Mouse (Mus musculus) forelimb bud, embryonic 11.5 days (tissue): ENCODE data around the gene Gm8104.
"Not testable (repeated sequence)": the region's sequence is repeated elsewhere in the genome, so short reads cannot be mapped to it uniquely, and the experiment has no call there.

ENCODE experiments used
- DNase-seq: peaks from one replicate; pipeline ENCODE4 v3.0.0-alpha.2; 2012; ENCODE audit warnings: low read depth, low spot score

The Gm8104 gene

DNA sequence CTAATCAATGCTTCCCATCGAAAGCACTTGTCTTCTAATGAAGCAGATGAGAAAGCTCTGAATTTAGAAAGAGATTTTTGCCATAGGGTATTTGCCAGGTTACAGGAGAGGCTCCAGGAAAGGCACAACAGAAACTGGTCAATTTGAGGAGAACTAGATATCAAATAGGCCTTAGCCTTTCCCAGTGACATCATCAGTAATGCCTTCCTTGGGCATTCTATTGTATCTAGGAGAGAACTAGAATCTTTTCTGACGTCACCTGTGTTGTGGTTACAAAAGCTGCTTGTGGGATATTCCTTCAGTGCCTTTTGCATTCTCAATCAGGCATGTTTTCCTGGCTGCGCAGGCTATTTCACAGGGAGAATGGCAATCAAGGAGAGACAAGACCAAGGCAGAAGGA lies at the start of gene Gm8104:
Gene Gm8104 (plus strand): TSS at position 301 of the 400 bp plus-strand sequence.
- not testable (repeated sequence) for DNase-seq

GRCm38 (mm10) chr14:43058063-43058462 lies 42.3 kb upstream of the Gm8104 start:
- DNase-seq, result not testable (repeated sequence)

DNA sequence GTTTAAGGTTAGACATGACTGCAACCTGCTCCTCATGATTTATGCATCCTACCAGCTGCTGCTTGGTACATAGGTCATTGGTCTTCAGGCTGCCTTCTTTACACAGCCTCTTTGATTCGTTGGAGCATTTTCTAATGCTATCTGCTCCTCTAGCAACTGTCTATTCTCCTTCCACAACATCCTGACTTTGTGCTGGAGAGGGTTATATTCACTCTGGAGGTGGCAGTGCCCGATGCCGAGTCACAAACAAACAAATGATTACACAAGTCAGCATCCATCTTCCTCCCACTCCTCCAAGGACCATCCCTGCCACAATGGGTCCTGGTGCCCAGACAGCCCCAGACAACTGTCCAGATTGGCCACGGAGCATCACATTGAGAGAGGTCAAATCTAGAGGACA lies 40.2 kb upstream of the Gm8104 start:
- DNase-seq, result not testable (repeated sequence)

DNA sequence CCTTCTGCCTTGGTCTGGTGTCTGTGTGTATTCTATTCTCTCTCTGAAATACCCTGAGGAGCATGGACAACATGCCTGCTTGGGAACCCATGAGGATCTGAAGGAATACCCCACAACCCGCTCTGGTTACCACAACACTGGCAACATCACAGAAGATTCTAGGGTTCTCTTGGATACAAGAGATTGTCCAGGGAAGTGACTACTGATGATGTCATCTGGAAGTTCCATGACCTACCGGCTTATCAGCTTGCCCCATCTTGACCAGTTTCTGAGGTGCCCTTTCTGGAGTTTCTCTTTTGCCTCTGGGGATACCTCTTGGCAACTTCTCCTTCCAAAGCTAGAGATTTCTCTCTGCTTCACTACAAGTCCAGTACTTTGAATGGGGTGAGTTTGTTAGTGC lies 23.9 kb upstream of the Gm8104 start, which contains the start of gene Gm8094:
Gene Gm8094 (minus strand): TSS at position 101 of the 400 bp plus-strand sequence.
- not testable (repeated sequence) for DNase-seq

- DNase-seq, result not testable (repeated sequence)
Measured at GRCm38 (mm10) chr14:43084936-43085730, 15.3 kb upstream of the Gm8104 start.

- not testable (repeated sequence) for DNase-seq
Measured at GRCm38 (mm10) chr14:43089103-43089919, 11.1 kb upstream of the Gm8104 start.

- DNase-seq, result not testable (repeated sequence)
Measured at GRCm38 (mm10) chr14:43119673-43120072, 19.3 kb downstream of the Gm8104 start.

DNA sequence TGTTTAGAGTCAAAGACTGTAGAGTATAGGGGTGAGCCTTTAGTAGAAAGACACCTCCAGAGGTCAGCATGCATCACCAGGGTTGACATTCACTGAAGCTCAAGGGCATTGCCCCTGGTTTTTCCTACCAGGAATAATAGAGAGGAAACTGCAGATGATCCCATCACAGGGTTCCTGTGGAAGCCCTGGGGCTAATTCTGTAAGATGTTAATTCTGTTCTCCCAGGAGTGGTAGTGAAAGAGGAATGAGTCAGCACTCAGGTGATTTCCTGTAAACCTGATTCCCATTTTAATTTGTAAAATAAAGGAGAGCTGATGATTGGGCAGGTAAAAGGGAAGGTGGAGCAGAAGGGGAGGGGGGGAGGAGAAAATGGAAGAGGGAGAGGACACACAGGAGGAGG lies 25.9 kb downstream of the Gm8104 start:
- not testable (repeated sequence) for DNase-seq
